Mouse (Mus musculus): Measurements from ENCODE around the gene Chtf18. TPM values are rescaled to one million over a fixed set of nuclear protein-coding genes. Genes with fewer than 3 reads are reported as not detected.

Chtf18 gene
- polyA plus RNA-seq, 1 experiment from 2014 or later, result 7.1 TPM

- no peaks in the 10 kb centered on the region for H3K9me3 ChIP-seq (replicated peaks; ENCODE audit: control insufficient read depth, low read length)
- no peak overlapping the region for H3K4me2 ChIP-seq (ENCODE audit: low read length)
- H3K9ac ChIP-seq (ENCODE audit: low read length), result no peak overlapping the region
- no peak overlapping the region for H3K4me3 ChIP-seq (ENCODE audit: low read depth, low read length)
- H3K27me3 ChIP-seq (replicated peaks; ENCODE audit: control insufficient read depth, insufficient read depth, low read length), result no peaks in the 10 kb centered on the region
- DNase-seq (ENCODE audit: low spot score), result no peak
- WGBS, result 84% methylated on average over 3 of the region's 3 CpGs
- no peaks in the 10 kb centered on the region for H3K4me1 ChIP-seq (ENCODE audit: control insufficient read depth, insufficient read depth, low read length)
- H3K27ac ChIP-seq (ENCODE audit: low read depth, low read length), result no peak overlapping the region
- no peak for ATAC-seq
- no peaks in the 10 kb centered on the region for H3K36me3 ChIP-seq (ENCODE audit: control insufficient read depth, insufficient read depth, low read length)
Measured at GRCm38 (mm10) chr17:25757691-25758090, 30.5 kb upstream of the Chtf18 start.

- Histone ChIP-seq H3K36me3 (ENCODE audit: control insufficient read depth, insufficient read depth, low read length) (no peaks in the 10 kb centered on the region), H3K4me2 (ENCODE audit: low read length) (no peak overlapping the region), H3K9ac (ENCODE audit: low read length) (no peak overlapping the region), H3K27me3 (replicated peaks; ENCODE audit: control insufficient read depth, insufficient read depth, low read length) (no peaks in the 10 kb centered on the region), H3K4me3 (ENCODE audit: low read depth, low read length) (no peak overlapping the region), H3K9me3 (replicated peaks; ENCODE audit: control insufficient read depth, low read length) (no peaks in the 10 kb centered on the region), H3K4me1 (ENCODE audit: control insufficient read depth, insufficient read depth, low read length) (no peaks in the 10 kb centered on the region), H3K27ac (ENCODE audit: low read depth, low read length) (no peak overlapping the region)
- WGBS, result 85% methylated on average over 9 of the region's 9 CpGs
- DNase-seq (ENCODE audit: low spot score), result no peak
- ATAC-seq, result no peak
Measured at GRCm38 (mm10) chr17:25756378-25757242, 29.4 kb upstream of the Chtf18 start.

GRCm38 (mm10) chr17:25755627-25756377 is 28.6 kb upstream of the Chtf18 start:
- H3K9ac ChIP-seq (ENCODE audit: low read length), result no peak overlapping the region
- no peaks in the 10 kb centered on the region for H3K36me3 ChIP-seq (ENCODE audit: control insufficient read depth, insufficient read depth, low read length)
- no peaks in the 10 kb centered on the region for H3K27me3 ChIP-seq (replicated peaks; ENCODE audit: control insufficient read depth, insufficient read depth, low read length)
- no peak overlapping the region for H3K4me2 ChIP-seq (ENCODE audit: low read length)
- no peaks in the 10 kb centered on the region for H3K4me1 ChIP-seq (ENCODE audit: control insufficient read depth, insufficient read depth, low read length)
- ATAC-seq, result no peak
- H3K27ac ChIP-seq (ENCODE audit: low read depth, low read length), result no peak overlapping the region
- no peak overlapping the region for H3K4me3 ChIP-seq (ENCODE audit: low read depth, low read length)
- no peaks in the 10 kb centered on the region for H3K9me3 ChIP-seq (replicated peaks; ENCODE audit: control insufficient read depth, low read length)
- DNase-seq (ENCODE audit: low spot score), result no peak
- WGBS, result 76% methylated on average over 4 of the region's 4 CpGs

- Histone ChIP-seq H3K4me2 (ENCODE audit: low read length) (no peak overlapping the region), H3K9ac (ENCODE audit: low read length) (no peak overlapping the region), H3K36me3 (ENCODE audit: control insufficient read depth, insufficient read depth, low read length) (no peaks in the 10 kb centered on the region), H3K9me3 (replicated peaks; ENCODE audit: control insufficient read depth, low read length) (no peaks in the 10 kb centered on the region), H3K4me3 (ENCODE audit: low read depth, low read length) (no peak overlapping the region), H3K4me1 (ENCODE audit: control insufficient read depth, insufficient read depth, low read length) (no peaks in the 10 kb centered on the region), H3K27me3 (replicated peaks; ENCODE audit: control insufficient read depth, insufficient read depth, low read length) (no peaks in the 10 kb centered on the region), H3K27ac (ENCODE audit: low read depth, low read length) (no peak overlapping the region)
- no peak for DNase-seq (ENCODE audit: low spot score)
- ATAC-seq, result no peak
- 85% methylated on average over 4 of the region's 4 CpGs for WGBS
Measured at GRCm38 (mm10) chr17:25755086-25755485, 27.9 kb upstream of the Chtf18 start.

GRCm38 (mm10) chr17:25754241-25754640 is 27.0 kb upstream of the Chtf18 start, which contains the start of gene Msln:
Gene Msln (minus strand): TSS chr17:25754378.
- ATAC-seq (no peak), DNase-seq (ENCODE audit: low spot score) (no peak)
- H3K27me3 ChIP-seq (replicated peaks; ENCODE audit: control insufficient read depth, insufficient read depth, low read length), result no peaks in the 10 kb centered on the region
- H3K4me3 ChIP-seq (ENCODE audit: low read depth, low read length), result no peak within 1 kb of the TSS
- no peaks in the 10 kb centered on the region for H3K4me1 ChIP-seq (ENCODE audit: control insufficient read depth, insufficient read depth, low read length)
- H3K36me3 ChIP-seq (ENCODE audit: control insufficient read depth, insufficient read depth, low read length), result no peaks in the 10 kb centered on the region
- no peak within 1 kb of the TSS for H3K27ac ChIP-seq (ENCODE audit: low read depth, low read length)
- H3K9ac ChIP-seq (ENCODE audit: low read length), result no peak within 1 kb of the TSS
- H3K4me2 ChIP-seq (ENCODE audit: low read length), result no peak within 1 kb of the TSS
- WGBS, result 89% methylated on average over 9 of the region's 9 CpGs
- no peaks in the 10 kb centered on the region for H3K9me3 ChIP-seq (replicated peaks; ENCODE audit: control insufficient read depth, low read length)

- H3K9ac ChIP-seq (ENCODE audit: low read length), result no peak overlapping the region
- ATAC-seq (no peak), DNase-seq (ENCODE audit: low spot score) (no peak)
- no peaks in the 10 kb centered on the region for H3K4me1 ChIP-seq (ENCODE audit: control insufficient read depth, insufficient read depth, low read length)
- no peak overlapping the region for H3K4me3 ChIP-seq (ENCODE audit: low read depth, low read length)
- H3K36me3 ChIP-seq (ENCODE audit: control insufficient read depth, insufficient read depth, low read length), result no peaks in the 10 kb centered on the region
- H3K4me2 ChIP-seq (ENCODE audit: low read length), result no peak overlapping the region
- no peaks in the 10 kb centered on the region for H3K9me3 ChIP-seq (replicated peaks; ENCODE audit: control insufficient read depth, low read length)
- H3K27me3 ChIP-seq (replicated peaks; ENCODE audit: control insufficient read depth, insufficient read depth, low read length), result no peaks in the 10 kb centered on the region
- H3K27ac ChIP-seq (ENCODE audit: low read depth, low read length), result no peak overlapping the region
- WGBS, result 36% methylated on average over 5 of the region's 5 CpGs
Measured at GRCm38 (mm10) chr17:25751446-25751845, 24.2 kb upstream of the Chtf18 start.

- no peak for ATAC-seq
- Histone ChIP-seq H3K9ac (ENCODE audit: low read length) (no peak overlapping the region), H3K36me3 (ENCODE audit: control insufficient read depth, insufficient read depth, low read length) (no peaks in the 10 kb centered on the region), H3K27ac (ENCODE audit: low read depth, low read length) (no peak overlapping the region), H3K4me2 (ENCODE audit: low read length) (no peak overlapping the region), H3K9me3 (replicated peaks; ENCODE audit: control insufficient read depth, low read length) (no peaks in the 10 kb centered on the region), H3K4me1 (ENCODE audit: control insufficient read depth, insufficient read depth, low read length) (no peaks in the 10 kb centered on the region), H3K4me3 (ENCODE audit: low read depth, low read length) (no peak overlapping the region), H3K27me3 (replicated peaks; ENCODE audit: control insufficient read depth, insufficient read depth, low read length) (no peaks in the 10 kb centered on the region)
- DNase-seq (ENCODE audit: low spot score), result no peak
- 82% methylated on average over 6 of the region's 6 CpGs for WGBS
Measured at GRCm38 (mm10) chr17:25749314-25749713, 22.1 kb upstream of the Chtf18 start.

GRCm38 (mm10) chr17:25748238-25748637 is 21.0 kb upstream of the Chtf18 start:
- no peaks in the 10 kb centered on the region for H3K36me3 ChIP-seq (ENCODE audit: control insufficient read depth, insufficient read depth, low read length)
- H3K4me2 ChIP-seq (ENCODE audit: low read length), result no peak overlapping the region
- no peak overlapping the region for H3K9ac ChIP-seq (ENCODE audit: low read length)
- H3K27ac ChIP-seq (ENCODE audit: low read depth, low read length), result no peak overlapping the region
- WGBS, result 97% methylated on average over 4 of the region's 4 CpGs
- H3K9me3 ChIP-seq (replicated peaks; ENCODE audit: control insufficient read depth, low read length), result no peaks in the 10 kb centered on the region
- no peaks in the 10 kb centered on the region for H3K27me3 ChIP-seq (replicated peaks; ENCODE audit: control insufficient read depth, insufficient read depth, low read length)
- H3K4me3 ChIP-seq (ENCODE audit: low read depth, low read length), result no peak overlapping the region
- no peak for ATAC-seq
- DNase-seq (ENCODE audit: low spot score), result no peak
- no peaks in the 10 kb centered on the region for H3K4me1 ChIP-seq (ENCODE audit: control insufficient read depth, insufficient read depth, low read length)

GRCm38 (mm10) chr17:25744311-25744710 is 17.1 kb upstream of the Chtf18 start:
- H3K9me3 ChIP-seq (replicated peaks; ENCODE audit: control insufficient read depth, low read length), result no peaks in the 10 kb centered on the region
- H3K4me2 ChIP-seq (ENCODE audit: low read length), result no peak overlapping the region
- no peaks in the 10 kb centered on the region for H3K4me1 ChIP-seq (ENCODE audit: control insufficient read depth, insufficient read depth, low read length)
- no peak overlapping the region for H3K4me3 ChIP-seq (ENCODE audit: low read depth, low read length)
- no peak overlapping the region for H3K27ac ChIP-seq (ENCODE audit: low read depth, low read length)
- ATAC-seq (no peak), DNase-seq (ENCODE audit: low spot score) (no peak)
- no peaks in the 10 kb centered on the region for H3K36me3 ChIP-seq (ENCODE audit: control insufficient read depth, insufficient read depth, low read length)
- H3K9ac ChIP-seq (ENCODE audit: low read length), result no peak overlapping the region
- no peaks in the 10 kb centered on the region for H3K27me3 ChIP-seq (replicated peaks; ENCODE audit: control insufficient read depth, insufficient read depth, low read length)
- WGBS, result 79% methylated on average over 10 of the region's 10 CpGs

Data from forebrain, embryonic 14.5 days (tissue).